ENCODE assay signal across 8 mouse cellular contexts in genomic region chr2:38823912-38824583, GRCm38 (mm10).
DNase-seq lines count a peak whose midpoint lies in the region; ATAC-seq and TF ChIP-seq lines count a peak whose summit lies in the region.

No protein-coding gene starts in this region.

- no peaks in the 10 kb centered on the region for H3K9me3 ChIP-seq in hindbrain, embryonic 10.5 days

- H3K36me3 ChIP-seq in hindbrain, embryonic 10.5 days, result no peaks in the 10 kb centered on the region

- ATAC-seq in Patski, result peak; percentile 65

- peak overlapping the region; percentile 61 for H3K4me3 ChIP-seq in hindbrain, embryonic 10.5 days

- peak; percentile 57 for DNase-seq in Patski (ENCODE audit: low read depth, low spot score)
- peak; percentile 15 for DNase-seq in cerebellum, adult 9-10 months
- peak; percentile 39 to 43 for DNase-seq in frontal cortex, postnatal 10 days (ENCODE audit: low spot score in 2 of 2)
- peak; percentile 91 for DNase-seq in hindbrain, embryonic 10.5 days (ENCODE audit: low spot score)
- DNase-seq in layer of hippocampus, postnatal 14 days (ENCODE audit: low spot score in 2 of 2), result peak; percentile 32
- DNase-seq in lung, postnatal 25 days (ENCODE audit: low spot score), result peak; percentile 25
- peak; percentile 32 for DNase-seq in retina, adult 2 months (ENCODE audit: low read depth, low spot score)
- DNase-seq in urinary bladder, adult 2 months (ENCODE audit: low spot score), result peak; percentile 25

- POLR2A ChIA-PET in Patski (lab: Charles Lee), result interaction anchor here (0.9 to 2.2 kb wide), 2 partner anchors 15 to 27 kb away, joined by 3 to 14 read pairs; no protein-coding TSS in a partner anchor

- TF ChIP-seq CTCF in Patski (IDR thresholded peaks at IDR 0.05), result no peak

- peak overlapping the region; percentile 94 for H3K27ac ChIP-seq in hindbrain, embryonic 10.5 days

- H3K27me3 ChIP-seq in Patski, result no peaks in the 10 kb centered on the region
- no peaks in the 10 kb centered on the region for H3K27me3 ChIP-seq in hindbrain, embryonic 10.5 days (ENCODE audit: insufficient read depth, poor library complexity, severe bottlenecking)

- WGBS in hindbrain, embryonic 10.5 days, result 8% methylated on average over 12 of the region's 12 CpGs

- in situ Hi-C loops in Patski (cut with MboI; ENCODE audit: low pct_unique_long_range_greater_than_20kb), result no loop called here

- H3K4me1 ChIP-seq in hindbrain, embryonic 10.5 days (replicated peaks), result peaks cover 31% of the 10 kb centered on the region

- CTCF ChIA-PET in Patski (lab: Charles Lee), result interaction anchor here (1.1 to 4.8 kb wide), 3 partner anchors 26 to 181 kb away, joined by 3 to 21 read pairs (median 7); partner anchors contain the start of genes Arpc5l and Rpl35

Comparison
In these comparisons a context has a peak if more than half of its experiments do, and no peak if none do; other contexts are left out.
1. Peak in every context shown above with its lines: DNase-seq, ATAC-seq, H3K4me3 ChIP-seq and H3K27ac ChIP-seq.
2. DNase-seq: peak in every context shown above with its lines; median percentile 91 in hindbrain, embryonic 10.5 days; 57 in Patski; 41 in frontal cortex, postnatal 10 days; 32 in layer of hippocampus, postnatal 14 days; 32 in retina, adult 2 months; 25 in lung, postnatal 25 days; 25 in urinary bladder, adult 2 months; 15 in cerebellum, adult 9-10 months.